Mouse (Mus musculus) cerebellum, adult 11-12 months (tissue): ENCODE measurements around the gene Dock6.
A peak's percentile ranks its signal among the peaks of the same experiment; 100 is the strongest.
"Not testable (repeated sequence)": the region's sequence is repeated elsewhere in the genome, so short reads cannot be mapped to it uniquely, and the experiment has no call there.

Experiments
- DNase-seq: peaks from one replicate; pipeline ENCODE4 v3.0.0; 2022

The Dock6 gene

DNA sequence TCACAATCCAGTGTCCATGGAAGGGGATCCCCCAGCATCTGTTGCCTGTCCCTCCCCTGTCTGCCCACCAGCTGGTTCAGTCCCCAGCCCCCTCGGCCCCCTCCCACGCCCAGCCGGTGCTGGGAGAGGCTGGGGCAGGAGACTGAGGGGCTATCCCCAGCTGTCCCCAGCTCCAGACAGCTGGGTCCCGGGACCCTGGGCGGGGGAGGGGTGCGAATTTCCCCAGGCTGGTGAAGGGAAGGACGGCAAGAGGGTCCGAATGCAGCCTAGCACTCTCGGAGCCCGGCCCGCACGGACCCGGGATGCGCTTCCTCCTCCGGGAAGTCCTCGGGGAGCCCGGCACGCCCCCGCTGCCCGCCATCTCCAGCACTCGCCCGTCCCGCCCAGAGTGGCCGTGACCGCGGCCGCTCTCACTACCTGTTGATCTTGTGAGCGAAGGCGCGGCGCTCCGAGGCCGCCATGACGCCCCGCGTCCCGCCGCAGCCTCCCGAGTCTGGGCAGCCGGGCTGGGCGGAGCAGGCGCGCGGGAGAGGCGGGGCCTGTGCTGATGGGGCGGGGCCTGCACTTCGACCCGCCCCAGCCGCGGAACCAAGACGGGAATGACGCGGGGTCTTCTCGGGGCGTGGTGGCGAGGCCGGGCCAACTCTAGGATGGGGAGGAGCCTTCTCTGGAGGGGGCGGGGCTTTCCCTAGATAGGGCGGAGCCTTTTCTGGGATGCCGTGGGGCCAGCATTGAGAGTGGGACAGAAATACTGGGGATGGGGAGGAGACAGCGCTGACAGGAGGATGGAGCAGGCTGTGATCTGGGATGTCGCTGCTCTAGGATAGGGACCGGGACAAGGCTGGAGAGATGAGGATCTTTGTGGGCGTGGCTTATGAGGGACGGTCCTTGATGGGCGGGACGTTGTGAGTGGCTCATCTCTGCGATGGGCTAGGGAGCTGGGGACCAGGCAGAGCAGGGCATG lies at the start of gene Dock6:
Gene Dock6, minus strand, starts transcription at position 508 of the 964 bp plus-strand sequence.
- peak; percentile 60 for DNase-seq

DNA sequence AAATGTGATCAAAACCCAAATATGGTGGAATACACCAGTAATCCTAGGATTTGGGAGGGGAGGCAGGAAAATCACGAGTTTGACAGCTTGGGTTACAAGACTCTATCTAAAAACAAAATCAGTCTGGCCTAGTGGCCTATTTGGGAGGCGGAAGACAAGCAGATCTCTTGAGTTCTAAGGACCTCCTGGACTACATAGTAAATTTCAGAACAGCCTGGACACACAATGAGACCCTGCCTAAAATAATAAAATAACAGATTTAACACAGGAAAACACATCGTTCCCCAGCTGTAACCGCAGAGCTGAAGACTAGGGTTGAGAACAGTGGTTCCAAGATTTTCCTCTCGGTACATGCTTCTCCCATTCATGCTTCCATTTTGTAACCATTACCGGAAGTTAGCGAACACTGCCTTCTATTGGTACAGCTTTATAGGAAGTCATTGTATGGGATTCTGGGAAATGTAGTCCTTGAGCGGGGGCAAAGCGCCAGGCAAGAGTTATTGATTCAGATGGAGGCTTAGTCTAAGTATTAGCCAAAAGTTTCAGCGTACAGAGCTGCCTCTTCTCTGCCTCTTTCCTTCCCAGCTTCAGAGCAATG lies 48.9 kb upstream of the Dock6 start:
- DNase-seq = peak; percentile 71

GRCm38 (mm10) chr9:21889229-21889628 lies 36.8 kb upstream of the Dock6 start:
- DNase-seq = no peak

DNA sequence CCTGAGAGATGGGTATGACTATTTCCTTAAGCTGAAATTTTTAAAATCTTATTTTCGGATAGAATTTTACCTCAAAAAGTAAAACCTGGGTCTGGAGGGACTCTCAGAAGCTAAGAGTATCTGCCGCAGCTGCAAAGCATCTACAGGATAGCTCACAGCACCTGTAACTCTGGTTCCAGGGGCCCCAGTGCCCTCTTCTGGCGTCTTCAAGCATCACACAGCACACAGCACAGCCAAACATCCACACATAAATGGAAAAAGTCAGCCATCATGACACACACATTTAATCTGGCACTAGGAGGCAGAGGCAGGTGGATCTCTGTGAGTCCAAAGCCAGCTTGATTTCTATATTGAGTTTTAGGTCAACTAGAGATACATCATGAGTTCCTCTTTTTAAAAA lies 24.2 kb upstream of the Dock6 start:
- no peak for DNase-seq

DNA sequence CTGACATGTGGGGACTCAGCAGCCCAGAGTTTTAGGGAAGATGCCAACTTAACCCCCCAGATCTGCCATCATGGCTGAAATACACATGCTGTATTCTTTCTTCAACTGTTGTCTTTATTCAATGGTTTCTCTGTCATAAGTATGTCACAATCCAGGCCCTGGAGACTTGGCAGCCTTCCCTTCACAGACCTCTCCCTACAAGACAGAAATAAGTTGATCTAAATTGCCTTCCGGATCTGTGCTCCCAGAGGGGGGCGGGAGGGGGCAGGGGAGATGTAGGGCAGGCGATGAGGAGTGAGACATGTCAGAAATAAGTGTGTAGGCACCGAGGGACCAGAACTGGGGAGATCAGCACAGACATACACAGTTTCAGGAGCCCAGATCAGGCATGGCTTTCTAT lies 19.8 kb upstream of the Dock6 start:
- DNase-seq = no peak

GRCm38 (mm10) chr9:21870879-21871524 lies 18.6 kb upstream of the Dock6 start:
- peak; percentile 43 for DNase-seq

- DNase-seq = peak; percentile 32
Observed at GRCm38 (mm10) chr9:21869290-21869689, 16.9 kb upstream of the Dock6 start.

- no peak for DNase-seq
Observed at GRCm38 (mm10) chr9:21867726-21868125, 15.3 kb upstream of the Dock6 start.

DNA sequence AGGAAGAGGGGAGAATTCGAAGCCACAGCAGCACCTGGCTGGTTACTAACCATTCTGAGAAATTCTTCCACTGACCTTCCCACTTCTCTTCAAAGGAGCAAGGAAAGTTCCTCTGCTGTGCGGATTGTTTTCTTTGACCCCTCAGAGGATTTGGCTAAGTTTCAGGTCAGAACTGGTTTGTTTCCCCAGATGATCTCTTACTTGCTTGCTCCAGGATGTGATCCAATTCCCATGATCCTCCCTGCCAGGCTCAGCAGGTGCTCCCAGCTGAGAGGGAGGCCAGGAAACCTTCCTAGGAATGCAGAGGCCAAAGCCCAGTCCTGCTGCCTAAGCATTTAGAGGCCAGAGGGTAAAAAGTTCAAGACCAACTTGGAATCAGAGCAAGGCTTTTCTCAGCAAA lies 14.2 kb upstream of the Dock6 start:
- DNase-seq = no peak

GRCm38 (mm10) chr9:21865673-21866398 lies 13.4 kb upstream of the Dock6 start:
- DNase-seq = no peak

DNA sequence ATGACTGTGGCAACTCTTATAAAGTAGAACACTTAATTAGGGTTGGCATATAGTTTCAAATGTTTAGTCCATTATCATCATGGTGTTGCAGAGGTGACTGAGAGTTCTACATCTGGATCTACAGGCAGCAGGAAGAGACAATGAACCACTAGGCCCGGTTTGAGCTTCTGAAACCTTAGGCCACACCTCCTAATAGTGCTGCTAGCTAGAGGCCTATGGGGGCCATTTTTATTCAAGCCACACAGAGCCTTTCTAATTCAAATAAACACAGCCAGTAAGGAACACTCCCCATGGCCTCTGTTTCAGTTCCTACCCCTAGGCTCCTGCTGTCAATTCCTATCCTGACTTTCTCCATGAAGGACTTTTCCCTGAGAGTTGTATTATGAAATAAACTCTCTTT lies 9.7 kb upstream of the Dock6 start:
- no peak for DNase-seq

GRCm38 (mm10) chr9:21860349-21860748 lies 7.9 kb upstream of the Dock6 start:
- DNase-seq = not testable (repeated sequence)

DNA sequence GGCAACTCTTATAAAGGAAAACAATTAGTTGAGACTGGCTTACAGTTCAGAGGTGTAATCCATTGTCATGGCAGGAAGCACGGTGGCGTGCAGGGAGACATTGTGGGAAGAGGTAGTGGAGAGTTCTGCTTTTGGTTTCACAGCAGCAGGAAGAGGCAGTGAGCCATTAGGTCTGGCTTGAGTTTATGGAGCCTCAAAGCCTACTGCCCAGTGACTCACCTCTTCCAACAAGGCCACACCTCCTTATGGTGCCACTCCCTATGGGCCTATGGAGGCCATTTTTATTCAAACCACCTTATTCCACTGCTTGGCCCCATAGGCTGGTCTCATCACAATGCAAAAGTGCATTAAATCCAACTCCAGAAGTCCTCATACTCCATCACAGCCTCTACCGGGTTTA lies 7.2 kb upstream of the Dock6 start:
- no peak for DNase-seq

GRCm38 (mm10) chr9:21858084-21858483 lies 5.6 kb upstream of the Dock6 start:
- DNase-seq = no peak

- no peak for DNase-seq
Observed at GRCm38 (mm10) chr9:21857501-21857900, 5.1 kb upstream of the Dock6 start.

GRCm38 (mm10) chr9:21854894-21855293 lies 2.5 kb upstream of the Dock6 start:
- DNase-seq = no peak

DNA sequence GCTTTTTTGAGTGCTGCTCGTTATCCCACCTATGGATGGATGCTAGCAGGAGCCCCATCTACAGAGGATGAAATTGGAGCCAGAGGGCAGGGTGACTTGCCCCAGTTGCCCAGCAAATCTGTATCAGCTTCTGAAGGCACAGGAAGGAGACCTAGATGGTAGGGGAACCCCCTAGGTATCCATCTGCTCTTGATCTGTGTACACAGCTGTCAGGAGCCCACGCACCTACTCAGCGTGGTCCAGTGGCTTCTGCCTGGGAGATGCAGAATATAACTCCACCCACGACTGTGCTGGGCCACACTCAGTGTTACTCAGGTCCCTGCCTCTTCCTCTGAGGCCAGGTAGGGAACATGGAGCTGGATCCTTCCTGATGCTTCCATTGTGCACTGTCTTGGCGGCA lies 1.5 kb upstream of the Dock6 start:
- DNase-seq = no peak

GRCm38 (mm10) chr9:21851084-21851483 lies 1.4 kb downstream of the Dock6 start:
- no peak for DNase-seq

GRCm38 (mm10) chr9:21849691-21850677 lies 2.5 kb downstream of the Dock6 start:
- DNase-seq = no peak

DNA sequence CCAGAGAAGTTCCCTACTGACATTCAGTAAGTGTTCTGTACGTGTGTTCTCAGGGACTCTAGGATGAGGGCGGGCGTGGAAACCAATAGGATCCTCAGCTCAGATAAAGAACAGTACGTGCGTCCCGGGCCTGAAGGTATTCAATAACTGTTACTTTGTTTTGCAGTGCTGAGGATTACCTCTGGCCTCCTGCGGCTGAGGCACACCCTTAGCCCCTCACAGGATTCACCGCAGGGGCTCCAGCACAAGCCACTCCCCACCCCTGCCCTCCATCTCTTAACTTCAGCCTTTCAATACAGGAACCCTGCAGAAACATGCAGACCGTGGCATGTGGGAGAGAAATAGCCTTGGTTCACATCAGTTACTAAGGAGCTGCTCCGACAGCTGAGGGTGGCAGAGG lies 4.5 kb downstream of the Dock6 start:
- DNase-seq = no peak

GRCm38 (mm10) chr9:21847425-21847824 lies 5.0 kb downstream of the Dock6 start:
- DNase-seq = no peak
